Mouse (Mus musculus) CH12.LX (cell line): ENCODE results near the gene Ccnc.

ENCODE experiments used
- CHD1 ChIP-seq: IDR thresholded peaks from 2 replicates; pipeline ENCODE4 v1.6.1; 2012; ENCODE audit warnings: low read depth, low read length, improper control_type of control experiment, inconsistent platforms
- CTCF ChIP-seq, 2 experiments: IDR thresholded peaks in 1 of 2; conservative IDR thresholded peaks in 1 of 2; 2 replicates each; pipeline ENCODE4 v1.5.1; 2011 to 2012; ENCODE audit warnings: low read depth in 2 of 2, low read length in 2 of 2, improper control_type of control experiment in 1 of 2, inconsistent platforms in 1 of 2, mild to moderate bottlenecking in 1 of 2, moderate library complexity in 1 of 2
- NRF1 ChIP-seq: IDR thresholded peaks from 2 replicates; pipeline ENCODE4 v1.6.1; 2014; ENCODE audit warnings: low read depth, mild to moderate bottlenecking, inconsistent platforms, low read length, improper control_type of control experiment, moderate library complexity
- USF1 ChIP-seq: IDR thresholded peaks from 2 replicates; pipeline ENCODE4 v1.6.1; 2014; ENCODE audit warnings: low read depth, mild to moderate bottlenecking, inconsistent platforms, low read length, improper control_type of control experiment
- ZKSCAN1 ChIP-seq: IDR thresholded peaks from 2 replicates; pipeline ENCODE4 v1.6.1; 2012; ENCODE audit warnings: low read depth, inconsistent platforms, low read length, improper control_type of control experiment, borderline replicate concordance
- ZNF384 ChIP-seq: IDR thresholded peaks from 2 replicates; pipeline ENCODE4 v1.6.1; 2012; ENCODE audit warnings: low read depth, low read length, improper control_type of control experiment, inconsistent platforms

DNA sequence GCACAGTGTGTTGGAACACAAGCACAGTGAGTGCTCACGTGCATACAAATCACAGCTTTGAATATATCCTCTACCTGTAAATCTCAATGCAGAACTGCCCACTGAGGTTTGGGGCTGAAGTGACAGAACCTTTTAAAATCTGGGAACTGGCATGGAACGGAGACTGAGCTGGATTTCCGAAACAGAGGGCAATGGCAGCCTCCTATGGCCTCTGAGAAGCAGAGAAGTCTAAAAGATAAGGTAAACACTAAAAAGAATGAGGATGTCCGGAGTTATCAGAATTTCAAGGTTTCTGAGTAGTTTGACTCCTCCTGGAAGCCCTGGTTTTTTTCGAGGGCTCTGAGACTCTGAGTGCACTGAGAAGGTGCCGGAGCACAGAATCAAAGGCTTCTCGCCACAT lies 37.3 kb upstream of the Ccnc start:
- TF ChIP-seq CHD1 (no peak), ZNF384 (no peak), CTCF (conservative IDR thresholded peaks at IDR 0.05 in 1 of 2, IDR thresholded peaks at IDR 0.05 in 1 of 2; ENCODE audit: low read depth in 2 of 2, low read length in 2 of 2) (no peak), NRF1 (no peak), ZKSCAN1 (no peak), USF1 (no peak)
